Mouse (Mus musculus): Measurements from ENCODE around the gene Lrrc1. TPM values are rescaled to one million over a fixed set of nuclear protein-coding genes. Genes with fewer than 3 reads are reported as not detected.

The Lrrc1 gene
- polyA plus RNA-seq, 1 experiment: 4.4 TPM

DNA sequence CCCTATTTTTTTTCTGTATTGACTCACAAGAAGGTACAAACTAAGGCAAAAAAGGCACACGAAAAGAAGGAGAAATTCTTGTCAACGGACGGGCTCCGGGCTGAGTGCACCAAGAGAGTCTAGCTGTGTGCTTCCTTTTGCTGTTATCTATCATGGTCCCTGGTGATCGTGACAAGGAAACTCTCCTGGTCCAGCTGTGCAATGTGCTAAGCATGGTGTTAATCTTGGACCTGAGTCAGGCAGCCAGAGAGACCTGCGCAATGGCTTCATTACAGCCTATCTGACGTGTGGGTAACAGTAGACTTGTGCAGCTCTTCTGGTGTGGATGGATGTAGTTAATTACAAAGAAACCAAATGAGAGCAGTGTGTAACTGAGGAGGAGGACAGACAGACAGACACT is 50.4 kb downstream of the Lrrc1 start:
- TF ChIP-seq CEBPB (IDR thresholded peaks at IDR 0.05; ENCODE audit: low read depth) (no peak), CTCF (IDR thresholded peaks at IDR 0.05; ENCODE audit: control insufficient read depth, insufficient read depth, insufficient read length) (no peak), USF1 (IDR thresholded peaks at IDR 0.05; ENCODE audit: low read depth) (no peak), MAX (IDR thresholded peaks at IDR 0.05) (no peak), MYOD1 (IDR thresholded peaks at IDR 0.05; ENCODE audit: control insufficient read depth, insufficient read length, low read depth) (no peak), FOSL1 (IDR thresholded peaks at IDR 0.05; ENCODE audit: insufficient read depth, low read length, poor library complexity, severe bottlenecking) (no peak), MYOG (IDR thresholded peaks at IDR 0.05; ENCODE audit: control insufficient read depth, extremely low read depth, insufficient read length) (no peak)
- Histone ChIP-seq H3K79me2 (ENCODE audit: control insufficient read depth, insufficient read depth) (no peaks in the 10 kb centered on the region), H3ac (ENCODE audit: control insufficient read depth, insufficient read length, low read depth) (no peak overlapping the region)

DNA sequence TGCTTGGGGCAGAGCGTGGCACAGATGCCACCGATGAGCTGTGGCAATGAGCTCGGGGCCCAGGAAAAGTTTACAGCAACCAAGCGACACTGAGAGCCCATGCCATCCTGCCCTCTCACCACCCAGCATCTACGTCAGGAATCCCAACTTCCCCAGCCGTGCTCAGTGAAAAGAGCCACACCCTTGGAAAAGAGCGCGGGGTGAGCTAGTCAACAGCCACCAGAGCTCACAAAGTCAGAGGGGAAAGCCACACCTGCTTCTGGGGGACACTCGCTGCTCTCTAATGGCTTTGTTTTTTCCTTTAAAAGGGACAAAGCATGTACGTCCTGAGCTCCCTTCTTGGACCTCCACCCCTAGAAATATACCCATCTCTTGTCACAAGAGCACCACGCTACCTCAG is 56.1 kb downstream of the Lrrc1 start:
- no peaks in the 10 kb centered on the region for H3K27me3 ChIP-seq (ENCODE audit: control insufficient read depth, insufficient read depth, insufficient read length)
- no peak overlapping the region for H3K4me3 ChIP-seq (ENCODE audit: insufficient read depth, poor library complexity, severe bottlenecking)
- H3K36me3 ChIP-seq (ENCODE audit: control insufficient read depth, insufficient read depth): no peaks in the 10 kb centered on the region
- no peaks in the 10 kb centered on the region for H3K79me2 ChIP-seq (ENCODE audit: control insufficient read depth, insufficient read depth)
- TF ChIP-seq MYOD1 (IDR thresholded peaks at IDR 0.05; ENCODE audit: control insufficient read depth, insufficient read length, low read depth) (no peak), CTCF (IDR thresholded peaks at IDR 0.05; ENCODE audit: control insufficient read depth, insufficient read depth, insufficient read length) (no peak), FOSL1 (IDR thresholded peaks at IDR 0.05; ENCODE audit: insufficient read depth, low read length, poor library complexity, severe bottlenecking) (no peak), USF1 (IDR thresholded peaks at IDR 0.05; ENCODE audit: low read depth) (no peak), CEBPB (IDR thresholded peaks at IDR 0.05; ENCODE audit: low read depth) (no peak), MAX (IDR thresholded peaks at IDR 0.05) (no peak), MYOG (IDR thresholded peaks at IDR 0.05; ENCODE audit: control insufficient read depth, extremely low read depth, insufficient read length) (no peak)
- H3ac ChIP-seq (ENCODE audit: control insufficient read depth, insufficient read length, low read depth): no peak overlapping the region
- no peaks in the 10 kb centered on the region for H3K79me3 ChIP-seq (ENCODE audit: low read depth)

More for the DNA sequence above, 50.4 kb downstream of the Lrrc1 start:
- no peak overlapping the region for H3K4me3 ChIP-seq (ENCODE audit: insufficient read depth, poor library complexity, severe bottlenecking)
- H3K27me3 ChIP-seq (ENCODE audit: control insufficient read depth, insufficient read depth, insufficient read length): no peaks in the 10 kb centered on the region
- no peaks in the 10 kb centered on the region for H3K79me3 ChIP-seq (ENCODE audit: low read depth)
- H3K36me3 ChIP-seq (ENCODE audit: control insufficient read depth, insufficient read depth): no peaks in the 10 kb centered on the region

DNA sequence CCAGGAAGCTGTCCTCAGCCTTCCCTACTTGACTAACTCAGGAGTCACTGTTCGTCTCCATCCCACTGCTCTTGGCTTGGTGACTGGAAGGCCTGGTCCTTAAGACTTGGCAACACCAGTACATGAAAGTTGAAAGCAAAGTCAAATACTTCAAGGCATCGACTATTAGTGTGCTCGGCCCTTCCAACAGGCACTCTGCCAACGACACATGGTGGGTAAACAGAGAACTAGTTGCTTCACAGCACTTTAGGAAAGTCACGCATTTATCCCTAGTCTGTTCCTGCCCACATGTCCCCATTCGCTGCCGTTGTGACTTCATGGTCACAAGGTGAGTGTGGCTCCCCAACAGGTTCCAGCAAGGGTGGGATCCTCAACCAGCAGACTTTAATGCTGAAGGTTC is 57.2 kb downstream of the Lrrc1 start:
- H3K36me3 ChIP-seq (ENCODE audit: control insufficient read depth, insufficient read depth): no peaks in the 10 kb centered on the region
- TF ChIP-seq USF1 (IDR thresholded peaks at IDR 0.05; ENCODE audit: low read depth) (no peak), MAX (IDR thresholded peaks at IDR 0.05) (no peak), CTCF (IDR thresholded peaks at IDR 0.05; ENCODE audit: control insufficient read depth, insufficient read depth, insufficient read length) (no peak), MYOD1 (IDR thresholded peaks at IDR 0.05; ENCODE audit: control insufficient read depth, insufficient read length, low read depth) (no peak), CEBPB (IDR thresholded peaks at IDR 0.05; ENCODE audit: low read depth) (no peak)
- H3K79me3 ChIP-seq (ENCODE audit: low read depth): no peaks in the 10 kb centered on the region
- no peaks in the 10 kb centered on the region for H3K27me3 ChIP-seq (ENCODE audit: control insufficient read depth, insufficient read depth, insufficient read length)
- no peak overlapping the region for H3ac ChIP-seq (ENCODE audit: control insufficient read depth, insufficient read length, low read depth)
- no peaks in the 10 kb centered on the region for H3K79me2 ChIP-seq (ENCODE audit: control insufficient read depth, insufficient read depth)
- no peak overlapping the region for H3K4me3 ChIP-seq (ENCODE audit: insufficient read depth, poor library complexity, severe bottlenecking)

DNA sequence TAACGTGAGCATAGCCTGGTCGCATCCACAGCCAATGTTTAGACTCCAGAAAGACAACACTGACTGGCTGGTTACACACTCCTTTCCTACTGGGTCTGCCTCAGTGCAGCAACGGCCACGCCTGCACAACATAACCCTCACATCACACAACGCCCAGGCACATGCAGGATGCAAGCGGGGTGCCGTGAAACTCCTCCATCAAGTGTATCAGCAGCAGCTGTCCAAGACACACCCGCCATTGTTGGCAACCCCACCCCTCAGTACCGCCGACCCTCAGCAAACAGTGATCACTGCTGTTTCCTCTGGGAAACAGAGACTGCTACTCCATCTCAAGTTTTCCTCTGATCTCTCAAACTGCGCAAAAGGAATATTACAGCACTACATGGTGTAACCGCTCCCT is 58.8 kb downstream of the Lrrc1 start:
- Histone ChIP-seq H3ac (ENCODE audit: control insufficient read depth, insufficient read length, low read depth) (no peak overlapping the region), H3K79me2 (ENCODE audit: control insufficient read depth, insufficient read depth) (no peaks in the 10 kb centered on the region), H3K36me3 (ENCODE audit: control insufficient read depth, insufficient read depth) (no peaks in the 10 kb centered on the region), H3K27me3 (ENCODE audit: control insufficient read depth, insufficient read depth, insufficient read length) (no peaks in the 10 kb centered on the region), H3K79me3 (ENCODE audit: low read depth) (no peaks in the 10 kb centered on the region), H3K4me3 (ENCODE audit: insufficient read depth, poor library complexity, severe bottlenecking) (no peak overlapping the region)
- no peak for TF ChIP-seq CTCF (IDR thresholded peaks at IDR 0.05; ENCODE audit: control insufficient read depth, insufficient read depth, insufficient read length)
- no peak for TF ChIP-seq MAX (IDR thresholded peaks at IDR 0.05)
- TF ChIP-seq FOSL1 (IDR thresholded peaks at IDR 0.05; ENCODE audit: insufficient read depth, low read length, poor library complexity, severe bottlenecking): no peak
- no peak for TF ChIP-seq MYOG (IDR thresholded peaks at IDR 0.05; ENCODE audit: control insufficient read depth, extremely low read depth, insufficient read length)
- TF ChIP-seq CEBPB (IDR thresholded peaks at IDR 0.05; ENCODE audit: low read depth): no peak
- TF ChIP-seq MYOD1 (IDR thresholded peaks at IDR 0.05; ENCODE audit: control insufficient read depth, insufficient read length, low read depth): no peak
- TF ChIP-seq USF1 (IDR thresholded peaks at IDR 0.05; ENCODE audit: low read depth): no peak

DNA sequence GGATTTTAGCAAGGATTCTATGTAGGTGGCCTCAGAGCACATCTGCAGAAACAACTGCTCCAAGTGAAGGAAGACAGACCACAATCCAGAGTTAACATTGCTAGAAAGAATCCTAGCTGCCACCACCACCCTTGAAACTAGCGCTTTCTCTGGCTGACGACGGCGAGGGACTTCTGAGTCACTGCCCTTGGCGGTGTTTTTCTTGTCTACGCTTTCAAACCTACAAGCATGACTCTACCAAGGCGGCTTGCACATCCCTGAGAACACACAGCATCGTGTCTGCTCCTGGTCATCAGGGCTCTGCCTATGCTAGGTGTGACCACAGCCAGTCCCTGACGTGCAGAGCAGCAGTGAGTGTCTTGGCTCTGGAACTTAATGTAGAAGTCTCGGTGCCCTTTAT is 59.9 kb downstream of the Lrrc1 start:
- Histone ChIP-seq H3K79me2 (ENCODE audit: control insufficient read depth, insufficient read depth) (no peaks in the 10 kb centered on the region), H3K4me3 (ENCODE audit: insufficient read depth, poor library complexity, severe bottlenecking) (no peak overlapping the region), H3K36me3 (ENCODE audit: control insufficient read depth, insufficient read depth) (no peaks in the 10 kb centered on the region), H3K27me3 (ENCODE audit: control insufficient read depth, insufficient read depth, insufficient read length) (no peaks in the 10 kb centered on the region), H3K79me3 (ENCODE audit: low read depth) (no peaks in the 10 kb centered on the region), H3ac (ENCODE audit: control insufficient read depth, insufficient read length, low read depth) (no peak overlapping the region)
- no peak for TF ChIP-seq MAX (IDR thresholded peaks at IDR 0.05)
- no peak for TF ChIP-seq USF1 (IDR thresholded peaks at IDR 0.05; ENCODE audit: low read depth)
- TF ChIP-seq MYOD1 (IDR thresholded peaks at IDR 0.05; ENCODE audit: control insufficient read depth, insufficient read length, low read depth): no peak
- no peak for TF ChIP-seq CTCF (IDR thresholded peaks at IDR 0.05; ENCODE audit: control insufficient read depth, insufficient read depth, insufficient read length)
- TF ChIP-seq CEBPB (IDR thresholded peaks at IDR 0.05; ENCODE audit: low read depth): no peak

DNA sequence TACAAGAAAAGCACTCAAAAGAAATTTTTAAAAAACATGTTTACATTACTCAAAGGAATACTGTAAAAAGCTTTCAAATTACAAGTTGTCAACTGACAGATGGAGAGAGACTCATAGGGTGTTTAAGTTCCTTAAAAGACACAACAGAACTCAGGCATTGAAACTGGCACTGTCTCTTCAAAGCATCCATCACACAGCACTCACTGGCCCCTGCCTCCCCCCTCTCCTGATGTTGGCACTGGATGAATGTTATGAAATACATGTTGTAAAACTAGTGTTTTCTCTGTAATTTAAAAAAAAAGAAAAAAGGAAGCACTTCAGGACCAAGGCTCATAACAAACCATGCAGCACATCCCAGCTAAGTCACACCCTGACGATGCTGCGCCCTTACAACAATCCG is 61.1 kb downstream of the Lrrc1 start:
- no peak for TF ChIP-seq CEBPB (IDR thresholded peaks at IDR 0.05; ENCODE audit: low read depth)
- TF ChIP-seq CTCF (IDR thresholded peaks at IDR 0.05; ENCODE audit: control insufficient read depth, insufficient read depth, insufficient read length): no peak
- TF ChIP-seq MYOD1 (IDR thresholded peaks at IDR 0.05; ENCODE audit: control insufficient read depth, insufficient read length, low read depth): no peak
- Histone ChIP-seq H3K36me3 (ENCODE audit: control insufficient read depth, insufficient read depth) (no peaks in the 10 kb centered on the region), H3K4me3 (ENCODE audit: insufficient read depth, poor library complexity, severe bottlenecking) (no peak overlapping the region), H3K27me3 (ENCODE audit: control insufficient read depth, insufficient read depth, insufficient read length) (no peaks in the 10 kb centered on the region), H3ac (ENCODE audit: control insufficient read depth, insufficient read length, low read depth) (no peak overlapping the region), H3K79me3 (ENCODE audit: low read depth) (no peaks in the 10 kb centered on the region), H3K79me2 (ENCODE audit: control insufficient read depth, insufficient read depth) (no peaks in the 10 kb centered on the region)
